Mouse (Mus musculus) mature B cell (primary cell): ENCODE data around the gene Tut1.

Experiments used
- in situ Hi-C: fragments of 300-500 bp; cut with MboI; formaldehyde crosslinking; loops from 2 replicates; pipeline ENCODE4 v1.14.3; 2019

The Tut1 gene

DNA sequence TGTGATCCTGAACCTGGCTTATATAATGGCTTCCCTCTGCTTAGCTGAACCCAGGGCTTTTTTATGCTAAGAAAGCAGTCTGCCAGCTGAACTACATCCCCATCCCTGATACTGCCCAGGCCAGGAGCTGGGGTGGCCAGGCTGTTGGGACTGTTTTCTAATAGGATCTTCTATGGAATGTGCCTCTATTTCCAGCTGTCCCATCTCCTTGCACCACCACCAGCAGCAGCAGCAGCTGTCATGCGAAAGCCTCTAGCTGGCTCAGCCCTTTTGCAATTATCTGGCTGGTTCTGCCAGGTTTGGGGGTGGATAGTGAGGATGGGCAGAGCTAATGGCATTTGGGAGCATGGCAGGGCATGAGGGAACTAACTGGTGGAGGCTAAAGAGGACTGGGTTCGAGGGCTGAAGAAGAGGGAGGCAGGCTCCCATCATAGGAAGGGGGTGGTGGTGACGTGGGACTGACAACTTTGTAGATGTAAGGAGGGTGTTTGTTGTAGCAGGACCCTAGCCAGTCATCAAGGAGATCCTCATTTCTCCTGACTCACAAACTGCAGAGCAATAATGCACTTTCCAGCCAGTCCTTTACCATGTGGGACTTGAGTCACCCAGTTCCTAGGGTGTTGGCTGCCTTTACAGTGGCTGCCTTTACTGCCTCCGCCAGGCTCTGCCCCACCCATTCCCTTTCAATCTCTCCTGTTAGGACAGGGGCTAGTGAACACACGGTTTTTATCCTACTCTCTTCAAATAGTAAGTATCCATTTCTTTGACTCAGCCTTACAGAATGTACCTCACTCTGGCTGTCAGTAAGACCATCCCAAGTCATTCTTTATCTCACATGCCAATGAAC is 28.9 kb downstream of the Tut1 start:
- in situ Hi-C loops = no loop called here

DNA sequence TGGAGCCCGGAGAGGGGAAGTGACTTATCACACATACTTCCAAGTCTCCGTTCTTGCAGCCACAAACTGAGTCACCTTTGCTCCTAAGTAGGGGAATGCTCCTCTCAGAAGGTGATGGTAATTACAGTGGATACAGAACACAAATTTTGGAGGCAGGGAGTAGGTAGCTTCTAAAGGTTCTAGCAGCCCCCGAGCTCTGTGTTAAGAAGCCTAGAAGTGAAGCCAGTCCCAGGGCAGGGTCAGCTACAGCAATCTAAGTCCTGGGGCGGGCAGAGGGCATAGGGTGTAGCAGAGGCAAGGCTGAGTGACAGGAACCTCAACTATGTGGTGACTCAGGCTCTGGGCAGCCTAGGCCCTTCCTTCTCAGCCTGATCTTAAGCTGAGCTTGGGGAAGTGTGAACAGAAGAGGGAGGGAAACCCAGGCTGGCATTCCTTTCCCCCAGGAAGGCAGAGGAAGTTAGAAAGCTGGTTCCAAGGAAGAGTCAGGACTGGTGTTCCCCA is 29.6 kb downstream of the Tut1 start:
- in situ Hi-C loops = no loop called here

DNA sequence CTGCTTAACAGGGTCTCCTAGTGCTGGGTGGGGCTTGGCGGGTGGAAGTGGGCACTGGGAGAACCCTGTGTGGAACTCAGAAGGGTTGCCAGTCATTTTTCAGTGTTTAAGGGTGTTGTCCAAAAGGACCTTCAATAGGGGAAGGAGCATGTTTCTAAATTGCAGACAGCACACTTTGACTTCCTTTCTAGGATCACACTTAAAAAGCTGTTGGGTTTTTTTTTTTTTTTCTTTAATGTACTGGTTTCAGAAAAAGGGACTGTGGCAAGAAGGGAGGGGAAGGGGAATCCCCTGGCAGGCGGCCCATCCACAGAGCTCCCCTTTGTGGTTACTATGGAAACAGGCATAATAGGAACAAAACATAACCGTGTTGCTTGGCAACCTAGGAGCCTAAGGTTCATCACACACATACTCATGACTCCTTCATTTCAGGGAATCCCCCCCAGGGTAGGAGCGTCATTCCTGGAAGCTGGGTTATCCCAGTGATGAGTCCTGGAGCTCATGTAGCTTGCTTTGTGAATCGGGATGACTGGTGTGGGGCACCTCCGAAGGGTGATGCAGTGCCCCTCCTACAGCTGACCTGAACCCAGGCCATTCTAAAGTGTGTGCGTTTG is 30.7 kb downstream of the Tut1 start:
- in situ Hi-C loops = no loop called here

DNA sequence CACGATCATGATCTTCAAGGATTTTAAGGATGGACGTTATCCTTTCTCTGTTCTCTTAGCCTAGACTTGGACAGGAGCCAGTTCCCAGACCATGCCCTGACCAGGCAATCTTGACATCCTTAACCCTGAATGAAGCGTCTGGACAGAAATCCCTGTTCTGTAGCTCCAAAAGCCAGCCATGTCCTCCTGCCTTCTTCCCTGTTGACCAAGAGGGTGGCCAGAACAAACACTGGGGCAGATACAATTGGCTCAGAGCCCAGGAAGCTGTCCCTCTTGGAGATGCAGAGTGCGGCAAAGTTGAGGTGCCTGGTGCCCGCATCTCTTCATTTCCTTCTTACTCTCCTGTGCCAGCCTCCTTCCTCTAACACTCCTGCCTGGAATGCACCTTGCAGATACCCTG is 32.2 kb downstream of the Tut1 start:
- in situ Hi-C loops = no loop called here

DNA sequence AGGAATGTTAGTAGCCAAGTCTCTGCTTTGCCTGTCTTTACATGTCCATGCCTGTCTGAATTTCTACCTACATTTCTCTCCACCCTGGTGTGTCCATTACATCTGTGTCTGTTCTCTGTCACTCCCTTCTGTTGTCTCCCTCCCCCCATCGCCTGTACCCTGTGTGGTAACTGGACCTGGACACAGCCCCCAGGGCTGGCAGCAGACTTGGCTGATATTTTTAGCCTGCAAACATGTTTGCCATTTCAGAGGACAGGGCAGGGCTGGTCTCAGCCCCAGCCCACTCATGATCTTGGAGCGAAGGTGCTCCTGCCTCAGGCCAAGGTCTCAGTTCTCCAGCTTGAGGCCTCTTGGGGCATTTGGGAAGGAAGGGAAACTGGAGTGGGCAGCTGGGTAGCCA is 34.2 kb downstream of the Tut1 start:
- in situ Hi-C loops = no loop called here

DNA sequence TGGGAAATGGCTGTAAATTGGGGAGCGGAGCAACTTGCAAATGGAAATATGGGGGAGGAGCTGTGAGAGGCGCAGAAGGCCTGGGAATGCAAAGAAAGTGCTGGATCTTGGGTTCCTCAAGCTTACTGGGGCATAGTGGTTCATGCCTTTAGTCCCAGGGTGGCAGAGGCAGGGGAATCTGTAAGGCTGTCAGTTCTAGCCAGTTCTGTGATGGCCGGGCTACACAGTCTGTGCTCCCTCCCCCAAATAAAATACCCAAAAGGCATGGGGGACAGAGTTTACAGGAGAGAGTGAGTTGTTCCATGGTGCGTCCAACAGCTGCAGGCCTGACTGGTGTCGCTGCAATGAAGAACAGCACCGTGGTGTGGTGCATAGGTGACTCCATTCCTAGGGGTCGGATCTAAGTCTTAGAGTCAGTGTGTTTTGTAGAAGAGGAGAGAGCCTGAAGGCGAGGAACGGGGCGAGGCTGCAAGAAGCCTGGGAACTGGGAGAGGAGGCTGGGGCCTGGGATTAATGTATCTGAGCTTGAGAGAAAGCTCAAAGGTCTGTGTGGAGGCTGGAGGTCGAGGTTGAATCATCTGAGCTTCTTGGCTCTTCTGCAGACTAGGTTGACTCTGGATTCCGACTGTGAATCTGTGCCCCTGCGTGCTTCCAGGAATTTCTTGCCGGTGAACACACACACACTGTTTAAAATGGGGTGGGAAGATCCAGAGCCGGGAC is 34.9 kb downstream of the Tut1 start:
- in situ Hi-C loops = no loop called here

DNA sequence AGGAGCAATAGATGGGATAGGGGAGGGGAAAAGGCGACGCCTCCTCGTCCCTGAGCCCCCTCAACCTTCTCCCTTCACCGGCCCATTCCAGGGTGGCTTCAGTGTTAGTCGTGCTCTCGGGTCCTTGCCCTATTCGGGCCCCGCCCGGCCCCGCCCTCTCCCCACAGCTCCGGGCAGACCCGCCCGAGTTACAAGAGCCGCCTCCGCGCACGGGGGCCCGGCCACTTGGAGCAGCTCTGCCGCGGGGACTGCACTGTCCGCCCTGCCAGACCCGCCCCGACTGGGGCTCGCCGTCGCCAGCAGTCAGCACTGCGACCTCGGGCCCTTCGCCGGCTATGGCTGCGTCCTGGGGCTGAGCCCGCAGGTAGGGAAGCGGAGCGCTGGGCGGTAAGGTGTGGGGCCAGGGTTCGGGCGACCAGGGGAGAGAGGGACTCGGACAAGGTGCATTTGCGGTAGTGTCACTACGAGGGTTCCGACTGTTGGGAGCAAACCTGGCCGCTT is 35.5 kb downstream of the Tut1 start, which contains the start of gene Ahnak:
Gene Ahnak, plus strand, starts transcription at position 219 of the 501 bp plus-strand sequence.
- in situ Hi-C loops = no loop called here

DNA sequence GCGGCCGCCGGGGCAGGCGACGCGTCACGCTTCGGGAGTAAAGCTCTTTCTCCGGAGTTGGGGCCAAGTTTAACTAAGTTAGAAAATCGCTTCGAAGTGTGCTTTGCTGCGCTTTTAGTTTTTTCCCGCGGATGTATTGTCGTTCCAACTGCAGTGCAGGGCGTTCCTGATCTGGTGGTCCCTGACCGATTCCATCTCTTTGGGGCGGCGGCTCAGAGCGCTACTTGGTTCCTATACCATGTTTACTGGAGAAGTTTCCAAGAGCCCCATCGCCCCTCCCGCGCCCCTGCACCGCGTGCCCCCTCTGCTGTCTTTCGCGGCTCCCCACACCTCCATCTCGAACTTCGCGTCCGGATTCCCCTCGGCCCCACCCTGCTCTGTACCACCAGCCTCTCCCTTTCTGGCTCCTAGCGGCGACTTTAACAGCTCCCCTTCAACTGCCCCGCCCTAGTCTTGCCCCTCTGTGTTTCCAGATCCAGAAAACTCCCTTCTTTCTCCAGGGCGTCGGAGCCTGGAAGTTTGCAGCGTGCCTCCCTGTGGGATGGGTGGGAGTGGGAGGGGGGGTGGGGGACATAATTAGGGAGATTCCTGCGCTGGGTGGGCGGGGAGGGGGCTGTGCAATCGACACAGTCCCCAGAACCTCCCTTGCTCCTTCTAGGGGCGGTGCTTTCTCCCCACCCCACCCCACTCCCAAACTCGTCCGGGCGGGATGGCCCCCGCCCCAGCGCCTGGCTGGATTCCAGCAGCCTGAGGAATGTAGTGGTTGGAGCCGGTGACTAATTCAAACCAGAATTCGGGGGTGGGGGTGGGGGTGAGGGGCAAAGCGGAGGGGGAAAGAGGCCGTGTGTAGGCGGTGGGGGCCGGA is 36.2 kb downstream of the Tut1 start:
- in situ Hi-C loops = loop anchor here (5.0 kb wide), 1 partner anchor 88 kb away; no protein-coding TSS in a partner anchor

DNA sequence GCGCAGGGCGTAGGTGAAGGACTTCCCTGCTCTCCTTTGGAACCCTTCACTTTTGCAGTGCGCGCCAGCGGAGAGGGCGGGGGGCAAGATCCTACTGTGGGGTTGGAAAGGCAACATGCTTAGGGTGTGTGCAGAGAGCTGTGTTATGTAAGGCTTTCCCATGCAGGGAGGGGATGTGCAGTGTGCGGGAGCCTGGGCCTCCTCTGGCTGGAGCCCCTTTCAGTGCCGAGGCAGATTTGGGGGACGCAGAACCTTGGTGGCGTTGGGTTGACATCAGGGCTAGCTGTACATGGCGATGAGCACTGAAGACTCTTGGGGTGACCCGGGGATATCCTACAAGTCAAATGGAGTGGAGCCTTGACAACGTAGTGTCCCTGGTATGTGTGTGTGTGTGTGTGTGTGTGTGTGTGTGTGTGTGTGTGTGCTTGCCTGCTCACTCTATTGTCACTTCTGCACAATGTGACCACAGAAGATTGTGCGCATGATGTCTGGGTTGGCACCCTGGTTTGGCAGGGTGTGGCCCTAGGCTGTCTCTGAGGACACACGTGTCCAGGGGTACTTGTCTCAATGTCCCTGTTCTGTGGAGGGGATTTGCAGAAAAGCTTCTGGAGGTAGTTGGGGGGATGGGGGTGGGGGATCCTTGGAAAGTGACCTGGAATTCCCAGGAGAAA is 36.9 kb downstream of the Tut1 start:
- in situ Hi-C loops = loop anchor here (5.0 kb wide), 1 partner anchor 87 kb away; no protein-coding TSS in a partner anchor

DNA sequence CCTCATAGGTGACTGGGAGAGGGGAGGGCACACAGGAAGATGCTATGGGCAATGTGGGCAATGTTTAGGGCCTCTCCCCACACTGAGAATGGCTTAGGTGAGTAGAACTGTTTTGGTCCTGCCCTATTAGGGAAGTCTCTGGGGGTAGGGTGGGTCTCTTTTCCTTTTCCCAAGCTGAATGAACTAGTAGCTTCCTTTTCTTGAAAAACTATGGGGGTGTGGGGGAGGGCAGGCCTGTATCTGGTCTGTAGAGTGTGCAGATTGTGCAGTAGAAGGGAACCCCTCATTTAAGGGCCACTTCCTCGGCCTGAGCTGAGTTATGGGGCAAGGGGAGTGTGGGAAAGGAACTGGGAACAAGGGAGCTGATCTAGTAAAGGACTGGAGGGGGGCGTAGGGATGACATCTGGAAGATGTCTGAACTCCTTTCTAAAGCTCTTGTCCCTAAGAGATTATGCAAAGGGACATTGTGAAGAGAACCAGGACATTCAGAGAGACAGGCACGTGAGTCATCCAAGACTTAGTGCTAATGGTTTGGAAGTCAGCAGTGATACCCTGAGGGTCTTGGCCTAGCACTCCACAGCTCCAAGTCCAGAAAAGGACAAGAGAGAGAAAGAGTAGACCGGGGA is 37.7 kb downstream of the Tut1 start:
- in situ Hi-C loops = loop anchor here (5.0 kb wide), 1 partner anchor 86 kb away; no protein-coding TSS in a partner anchor

DNA sequence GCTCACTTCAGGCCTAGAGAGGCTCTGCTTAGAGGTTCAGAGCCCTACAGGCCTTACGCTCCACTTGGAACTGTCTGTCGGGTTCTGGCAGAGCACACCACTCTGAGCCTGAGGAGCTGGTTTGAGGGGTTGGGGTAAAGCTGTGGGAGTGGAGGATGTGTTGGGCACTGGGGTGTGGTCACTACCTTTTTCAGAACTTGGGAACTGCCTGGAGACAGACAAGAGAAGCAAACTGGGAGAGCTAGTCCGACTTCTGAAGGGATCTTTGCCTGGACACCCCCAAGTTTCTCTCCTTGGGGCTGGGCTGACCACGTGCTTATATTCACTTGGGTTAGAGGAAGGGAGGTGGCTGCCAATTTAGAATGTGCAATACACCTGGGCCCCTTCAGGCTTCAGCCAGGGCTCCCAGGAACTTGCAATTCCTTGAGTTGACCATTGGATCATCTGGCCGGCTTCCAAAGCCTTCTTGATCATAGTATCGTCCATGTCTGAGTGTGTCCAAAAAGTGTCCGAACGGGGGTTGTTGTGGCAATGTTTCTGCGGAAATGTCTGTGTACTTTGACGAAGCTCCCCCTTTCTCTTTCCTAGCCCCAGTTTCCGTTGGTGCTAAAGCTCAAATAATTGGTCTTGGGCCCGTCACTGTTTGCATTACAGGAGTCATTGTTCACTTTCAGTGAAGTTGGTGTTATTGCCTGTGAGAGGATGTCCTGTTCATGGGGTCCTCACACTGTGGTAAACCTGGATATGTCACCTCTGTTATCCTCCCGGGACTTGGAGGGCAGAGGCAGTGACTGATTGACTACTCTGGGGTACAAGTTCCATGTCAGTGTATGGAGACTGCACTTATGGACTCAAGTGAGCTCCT is 38.5 kb downstream of the Tut1 start:
- in situ Hi-C loops = loop anchor here (5.0 kb wide), 1 partner anchor 85 kb away; no protein-coding TSS in a partner anchor

DNA sequence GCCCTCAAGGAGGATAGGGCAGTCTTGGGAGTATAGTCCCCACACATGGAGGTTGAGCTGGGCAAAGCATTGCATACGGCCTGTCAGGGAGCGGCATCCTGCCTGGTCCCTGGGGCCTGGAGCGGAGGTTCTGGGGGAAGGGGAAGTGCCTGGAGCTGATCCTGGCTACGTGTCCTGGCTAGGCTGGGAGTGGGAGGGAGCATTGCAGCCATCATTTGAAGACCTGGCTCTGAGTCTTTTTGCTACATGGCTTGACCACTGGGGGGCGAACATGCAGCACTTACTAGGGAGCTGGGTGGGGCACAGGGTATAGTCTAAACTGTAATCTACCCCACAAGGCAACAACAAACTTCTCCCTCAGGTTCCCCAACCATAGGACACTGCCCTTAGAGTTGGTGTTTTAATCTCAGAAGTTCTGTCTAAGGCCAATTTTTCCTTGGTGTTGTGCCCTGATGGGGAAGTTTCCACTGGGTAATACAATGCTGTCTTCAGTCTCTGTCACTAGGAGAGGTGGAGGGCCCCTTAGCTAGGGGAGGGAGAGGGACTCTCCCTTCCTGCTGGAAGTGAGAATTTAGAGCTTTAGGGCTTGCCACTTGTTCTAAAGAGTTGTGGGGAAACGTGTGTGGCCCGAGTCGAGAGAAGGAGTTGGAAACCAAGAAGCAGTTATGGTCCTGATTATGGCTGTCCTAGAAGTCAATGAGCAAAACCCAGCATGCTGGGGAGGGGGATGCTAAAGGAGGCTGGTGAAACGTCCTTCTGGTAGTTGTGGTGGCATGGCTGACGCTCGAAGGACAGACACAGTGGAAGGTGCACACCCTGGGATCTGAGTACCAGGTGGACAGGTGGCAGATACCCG is 39.4 kb downstream of the Tut1 start:
- in situ Hi-C loops = loop anchor here (5.0 kb wide), 1 partner anchor 84 kb away; no protein-coding TSS in a partner anchor

DNA sequence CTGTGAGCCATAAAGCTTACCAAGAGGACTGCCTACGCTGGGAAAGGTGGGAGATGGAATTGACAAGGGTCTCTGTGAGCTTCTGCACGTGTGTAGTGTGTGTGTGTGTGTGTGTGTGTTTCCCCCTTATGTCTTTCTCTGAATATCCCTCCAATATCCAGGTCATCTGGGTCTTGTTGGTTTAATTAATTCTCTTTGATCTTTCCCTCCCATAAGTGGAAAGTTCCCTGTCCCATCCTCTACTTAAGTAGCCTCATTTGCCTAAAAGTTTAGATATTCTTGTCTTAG is 39.9 kb downstream of the Tut1 start:
- in situ Hi-C loops = loop anchor here (5.0 kb wide), 1 partner anchor 84 kb away; no protein-coding TSS in a partner anchor

DNA sequence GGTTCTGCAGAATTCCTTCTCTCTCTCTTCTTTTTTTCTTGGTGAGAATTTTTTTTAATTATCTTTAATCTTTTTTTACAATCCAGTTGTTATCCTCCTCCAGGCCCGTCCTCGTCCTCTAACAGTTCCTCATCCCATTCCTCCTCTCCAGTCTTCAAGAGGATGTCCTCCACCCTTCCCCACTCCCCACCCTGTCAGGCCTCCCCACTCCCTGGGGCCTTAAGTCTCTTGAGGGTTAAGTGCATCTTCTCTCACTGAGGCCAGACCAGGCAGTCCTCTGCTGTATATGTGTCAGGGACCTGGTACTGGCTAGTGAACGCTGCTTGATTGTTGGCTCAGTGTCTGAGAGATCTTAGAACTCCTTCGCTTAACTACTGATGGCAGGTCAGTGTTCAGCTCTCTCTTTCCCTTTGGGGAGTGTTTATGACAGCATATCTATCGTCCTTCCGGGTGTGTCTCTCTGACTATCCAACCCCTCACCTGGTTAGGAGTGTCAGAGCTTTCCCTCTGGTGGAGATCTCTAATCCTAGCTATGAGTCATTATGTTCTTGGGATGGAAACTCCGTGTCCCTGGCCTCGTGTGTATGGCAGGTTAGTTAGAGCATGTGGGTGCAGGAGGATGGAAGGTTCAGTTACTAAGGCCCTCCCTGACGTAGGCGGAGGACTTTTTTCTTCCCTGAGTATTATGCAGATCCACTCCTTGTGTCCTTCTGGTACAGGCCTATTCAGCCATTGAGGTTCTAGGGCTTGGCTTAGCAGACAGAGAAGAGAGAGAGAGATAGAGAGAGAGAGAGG is 41.4 kb downstream of the Tut1 start:
- in situ Hi-C loops = loop anchor here (5.0 kb wide), 1 partner anchor 82 kb away; no protein-coding TSS in a partner anchor

DNA sequence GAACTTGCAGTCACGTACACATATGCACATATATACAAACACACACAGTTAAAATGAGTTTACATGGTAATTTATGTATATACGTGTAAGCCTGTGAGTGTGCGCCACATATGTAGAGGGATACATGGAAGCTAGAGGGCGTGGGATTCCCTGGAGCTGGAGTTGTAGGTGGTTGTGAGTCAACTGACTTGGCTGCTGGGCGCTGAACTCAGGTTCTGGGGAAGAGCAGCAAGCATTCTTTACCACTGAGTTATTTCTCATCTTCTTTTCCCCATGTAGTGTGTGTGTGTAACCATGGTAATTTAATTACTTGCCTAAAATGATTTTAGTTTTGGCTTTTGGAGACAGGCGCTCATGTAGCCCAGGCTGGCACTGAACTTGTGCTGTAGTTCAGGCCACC is 43.0 kb downstream of the Tut1 start:
- in situ Hi-C loops = no loop called here

DNA sequence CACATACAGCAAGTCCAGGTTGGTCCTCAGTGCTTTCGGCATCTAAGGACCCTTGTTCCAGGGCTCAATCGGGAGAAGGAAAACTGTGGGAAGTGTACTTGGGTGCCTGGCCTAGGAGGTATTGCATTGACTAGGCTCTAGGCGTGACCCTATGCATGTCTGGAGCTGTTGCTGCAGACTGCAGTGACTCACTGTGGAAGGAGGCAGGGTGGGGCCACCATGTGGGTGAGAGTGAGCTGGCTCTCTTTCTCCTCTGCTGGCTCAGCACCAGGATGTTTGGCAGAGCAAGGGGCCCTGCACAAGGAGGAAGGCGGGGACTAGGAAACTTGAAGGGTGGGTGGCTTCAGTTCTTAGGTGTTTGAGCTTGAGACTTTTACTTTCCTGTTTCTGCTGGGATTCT is 43.9 kb downstream of the Tut1 start:
- in situ Hi-C loops = no loop called here

DNA sequence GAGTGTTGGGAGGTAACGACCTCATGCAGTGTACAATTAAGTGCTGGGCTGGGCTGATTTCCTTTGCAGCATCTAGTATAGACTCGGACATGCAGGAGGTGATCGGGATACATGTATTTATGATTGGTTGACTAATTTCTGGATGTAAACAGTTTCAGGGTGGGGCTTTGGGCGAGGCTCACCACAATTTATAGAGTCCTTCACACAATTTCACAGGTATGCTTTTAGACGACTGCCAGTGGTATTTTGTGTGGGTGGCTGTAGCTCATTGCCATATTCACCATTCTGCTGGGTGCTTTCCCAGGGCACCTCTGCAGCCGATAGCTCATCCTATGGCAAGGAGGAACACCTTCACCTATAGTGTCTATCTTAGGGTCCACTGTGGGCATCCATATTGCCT is 44.9 kb downstream of the Tut1 start:
- in situ Hi-C loops = no loop called here
